Mouse (Mus musculus) kidney, adult 2 months (tissue): ENCODE results near the gene Nav2.

Experiments used
- CTCF ChIP-seq: fragments of 200-500 bp; conservative IDR thresholded peaks from 2 replicates; pipeline ENCODE4 v1.5.1; 2011; ENCODE audit warnings: low read depth, mild to moderate bottlenecking, control low read depth, low read length, moderate library complexity, mixed read lengths; ENCODE audit not compliant: insufficient read depth, insufficient read length
- POLR2A ChIP-seq: fragments of 200-500 bp; IDR thresholded peaks from one replicate; pipeline ENCODE4 v1.6.1; 2011; ENCODE audit warnings: low read depth, low read length, control low read depth

DNA sequence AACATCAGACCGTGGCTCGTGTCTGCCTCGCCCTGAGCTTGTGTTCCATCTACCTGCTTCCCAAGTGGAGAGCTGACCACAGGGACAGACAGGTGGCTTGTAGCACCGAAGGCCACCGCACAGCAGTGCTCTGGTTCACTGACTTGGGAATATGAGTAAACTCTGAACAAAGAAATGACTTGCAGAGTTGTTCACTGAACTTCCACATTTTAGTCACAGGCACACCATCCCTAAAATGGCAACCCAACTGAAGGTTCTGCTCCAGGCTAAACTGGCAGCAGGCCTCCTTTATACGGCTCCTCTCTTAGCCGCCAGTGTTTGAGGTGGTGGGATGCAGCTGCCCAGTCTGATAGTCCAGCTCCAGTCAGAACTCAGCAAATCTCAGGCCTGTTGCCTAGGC is 343.9 kb downstream of the Nav2 start:
- TF ChIP-seq POLR2A (no peak), CTCF (no peak)
